In the genomic region with DNA sequence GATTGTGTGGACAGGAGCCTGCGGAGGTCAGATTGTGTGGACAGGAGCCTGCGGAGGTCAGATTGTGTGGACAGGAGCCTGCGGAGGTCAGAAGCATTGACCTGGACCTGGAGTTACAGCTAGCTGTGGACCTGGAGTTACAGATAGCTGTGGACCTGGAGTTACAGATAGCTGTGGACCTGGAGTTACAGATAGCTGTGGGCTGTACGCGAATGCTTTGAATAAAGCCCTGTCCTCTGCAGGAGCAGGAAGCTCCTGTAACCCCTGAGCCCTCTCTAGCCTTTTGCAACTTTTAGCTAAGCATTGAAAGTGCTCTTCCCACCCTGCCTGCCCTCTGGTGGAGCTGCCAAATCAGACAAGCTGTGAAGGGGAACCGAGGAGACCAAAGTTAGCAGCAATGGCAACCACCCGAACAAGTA, we compare ENCODE assay signal across 8 mouse cellular contexts. TPM values are rescaled to one million over a fixed set of nuclear protein-coding genes. Genes with fewer than 3 reads are reported as not detected.
DNase-seq lines count a peak whose midpoint lies in the region; ATAC-seq and TF ChIP-seq lines count a peak whose summit lies in the region.
"Not testable (repeated sequence)": the region's sequence is repeated elsewhere in the genome, so short reads cannot be mapped to it uniquely, and the experiment has no call there.

No protein-coding gene starts in this region.

- not testable (repeated sequence) for H3K36me3 ChIP-seq in C2C12 (ENCODE audit: control insufficient read depth, insufficient read depth); lung, embryonic 14.5 days (ENCODE audit: insufficient read depth); thymus, adult 2 months (ENCODE audit: control insufficient read depth, insufficient read depth, low read length)

- not testable (repeated sequence) for ATAC-seq in lung, embryonic 14.5 days (ENCODE audit: insufficient read depth)
- peak; percentile 73; the same call in 1 of the 2 replicates for ATAC-seq in neutrophil, adult 5-6 weeks (ENCODE audit: extremely low read depth, insufficient number of reproducible peaks, low FRiP score, poor library complexity, severe bottlenecking)

- WGBS in bone marrow, adult 2 months = 43% methylated on average over 7 of the region's 7 CpGs
- WGBS in lung, embryonic 14.5 days = 57% methylated on average over 7 of the region's 7 CpGs
- WGBS in thymus, adult 2 months = 61% methylated on average over 7 of the region's 7 CpGs

- not testable (repeated sequence) for H3K27me3 ChIP-seq in C2C12 (ENCODE audit: control insufficient read depth, insufficient read depth, insufficient read length); lung, embryonic 14.5 days (ENCODE audit: insufficient read depth, low read length); thymus, adult 2 months (ENCODE audit: control insufficient read depth, insufficient read depth, low read length)

- H3K4me1 ChIP-seq in bone marrow, adult 2 months (ENCODE audit: control insufficient read depth, insufficient read depth, low read length); lung, embryonic 14.5 days (ENCODE audit: insufficient read depth); thymus, adult 2 months (replicated peaks; ENCODE audit: control insufficient read depth, insufficient read depth, low read length): not testable (repeated sequence)

- DNase-seq in gastrocnemius, adult 2 months = peak; percentile 43
- peak; percentile 45 to 48 for DNase-seq in heart, postnatal 14 days
- peak; percentile 12 for DNase-seq in layer of hippocampus, adult 11-12 months (ENCODE audit: low spot score)
- DNase-seq in lung, embryonic 14.5 days = peak; percentile 46
- DNase-seq in thymus, adult 2 months = peak; percentile 27

- not testable (repeated sequence) for H3K4me3 ChIP-seq in C2C12 (ENCODE audit: insufficient read depth, poor library complexity, severe bottlenecking); bone marrow, adult 2 months (replicated peaks; ENCODE audit: control insufficient read depth, low read depth, low read length); gastrocnemius, adult 2 months; lung, embryonic 14.5 days (ENCODE audit: low read depth, low read length); thymus, adult 2 months (ENCODE audit: control insufficient read depth, insufficient read depth, low read length)

- not testable (repeated sequence) for H3ac ChIP-seq in C2C12 (ENCODE audit: control insufficient read depth, insufficient read length, low read depth)

- TF ChIP-seq POLR2A in bone marrow, adult 2 months (IDR thresholded peaks at IDR 0.05; ENCODE audit: borderline replicate concordance, control insufficient read depth, low read depth, low read length); thymus, adult 2 months (IDR thresholded peaks at IDR 0.05; ENCODE audit: control insufficient read depth, extremely low read depth, insufficient read depth, low read length, poor library complexity): not testable (repeated sequence)

- intact Hi-C loops in gastrocnemius, adult 2 months (cut with DNase I) = loop anchor here (10.0 kb wide), 1 partner anchor 64 kb away; no protein-coding TSS in a partner anchor
- intact Hi-C loops in heart, postnatal 14 days (cut with DNase I) = loop anchor here (5.0 kb wide), 3 partner anchors 84 to 224 kb away; partner anchors contain the start of gene Ptpn12

- H3K4me2 ChIP-seq in lung, embryonic 14.5 days = not testable (repeated sequence)

- H3K79me2 ChIP-seq in C2C12 (ENCODE audit: control insufficient read depth, insufficient read depth) = not testable (repeated sequence)

- not testable (repeated sequence) for H3K9me3 ChIP-seq in lung, embryonic 14.5 days (ENCODE audit: low read depth, low read length)

- not testable (repeated sequence) for H3K79me3 ChIP-seq in C2C12 (ENCODE audit: low read depth)

- peak; percentile 15 for TF ChIP-seq CTCF in C2C12 (IDR thresholded peaks at IDR 0.05; ENCODE audit: control insufficient read depth, insufficient read depth, insufficient read length)
- peak; percentile 69 for TF ChIP-seq CTCF in bone marrow, adult 2 months (IDR thresholded peaks at IDR 0.05; ENCODE audit: control insufficient read depth, insufficient read depth, low read length)
- peak; percentile 47 for TF ChIP-seq CTCF in gastrocnemius, adult 2 months (IDR thresholded peaks at IDR 0.05)
- TF ChIP-seq CTCF in lung, embryonic 14.5 days (IDR thresholded peaks at IDR 0.05; ENCODE audit: low read depth) = peak; percentile 49
- TF ChIP-seq CTCF in thymus, adult 2 months (IDR thresholded peaks at IDR 0.05; ENCODE audit: borderline replicate concordance, control insufficient read depth, extremely low read depth, insufficient read depth, low read length, poor library complexity) = not testable (repeated sequence)

- H3K9ac ChIP-seq in lung, embryonic 14.5 days = not testable (repeated sequence)

- not testable (repeated sequence) for H3K27ac ChIP-seq in bone marrow, adult 2 months (ENCODE audit: control insufficient read depth, insufficient read depth, low read depth, low read length, poor library complexity); lung, embryonic 14.5 days (ENCODE audit: low read depth); thymus, adult 2 months (ENCODE audit: control insufficient read depth, insufficient read depth, low read length)
- H3K27ac ChIP-seq in gastrocnemius, adult 2 months = peak overlapping the region; percentile 68

RNA-seq across cellular contexts. Expression of gene Gsap, which starts 44.9 kb away (rescaled TPM):
- 4.5 TPM for polyA plus RNA-seq in C2C12 (2012; fragmentation: generic; extraction: Trizol)
- polyA plus RNA-seq in bone marrow, adult 2 months (2011; ENCODE audit: insufficient read depth, insufficient read length, low replicate concordance, missing spikeins) = 9.4 and 16.2 TPM in 2 replicates
- total RNA-seq in gastrocnemius, adult 2 months (2021) = 1 to 10 TPM in 1 of 2 experiments, under 1 TPM in 1; 0.94 to 1.1 TPM
- total RNA-seq in heart, postnatal 14 days (2021) = 1 to 10 TPM; 4.7 to 4.9 TPM
- 2.0 and 2.4 TPM in 2 replicates for polyA plus RNA-seq in lung, embryonic 14.5 days (2014; fragmentation: Nextera tagmentation; extraction: Ambion mirVana)
- total RNA-seq in neutrophil, adult 5-6 weeks (2017) = 72.9 and 74.7 TPM in 2 replicates
- polyA plus RNA-seq in thymus, adult 2 months (2012; rRNA removed) = 3.2 and 4.3 TPM in 2 replicates
